In genomic region chr12:69733923-69734322, GRCm38 (mm10) we compare ENCODE assay signal across 11 mouse cellular contexts. TPM values are rescaled to one million over a fixed set of nuclear protein-coding genes. Genes with fewer than 3 reads are reported as not detected.
A peak's percentile ranks its signal among the peaks of the same experiment; 100 is the strongest.
DNase-seq lines count a peak whose midpoint lies in the region; ATAC-seq and TF ChIP-seq lines count a peak whose summit lies in the region.
"Had no signal": no experiment of that assay in that cellular context is flagged by ENCODE, and none has a peak within 500 bp of the region (broad histone marks: within the 10 kb centered on the region; RNA-seq: fewer than 3 reads in every experiment).

No protein-coding gene starts in this region.

- H3K27me3 ChIP-seq in liver, embryonic 16.5 days (ENCODE audit: control insufficient read depth, insufficient read depth, low read depth, low read length), result no peaks in the 10 kb centered on the region
- H3K27me3 ChIP-seq: forebrain, embryonic 12.5 days had no signal

- no peaks in the 10 kb centered on the region for H3K36me3 ChIP-seq in liver, embryonic 16.5 days (ENCODE audit: control insufficient read depth, insufficient read depth)
- H3K36me3 ChIP-seq: forebrain, embryonic 12.5 days had no signal

- no peak for TF ChIP-seq CTCF in layer of hippocampus, adult 2 months (conservative IDR thresholded peaks at IDR 0.05)
- no peak for TF ChIP-seq CTCF in embryonic fibroblast, embryonic 13.5 days (IDR thresholded peaks at IDR 0.05; ENCODE audit: borderline replicate concordance, insufficient read depth, low read length)

- H3K4me3 ChIP-seq in layer of hippocampus, adult 2 months, result no peak overlapping the region
- no peak overlapping the region for H3K4me3 ChIP-seq in embryonic fibroblast, embryonic 13.5 days (ENCODE audit: insufficient read depth, low read length)
- no peak overlapping the region for H3K4me3 ChIP-seq in liver, embryonic 16.5 days (ENCODE audit: low read depth, low read length)
- H3K4me3 ChIP-seq: forebrain, embryonic 12.5 days had no signal

- intact Hi-C loops in heart, postnatal 36 days (cut with DNase I), result loop anchor here (2.0 to 5.0 kb wide), 3 partner anchors 78 to 328 kb away; partner anchors contain the start of genes Atl1 and Map4k5
- intact Hi-C loops in left cerebral cortex, postnatal 14 days (cut with DNase I), result loop anchor here (5.0 kb wide), 1 partner anchor 158 kb away; the partner anchor contains the start of genes Atl1 and Map4k5

- DNase-seq in heart, adult 11 months, result peak; percentile 44
- no peak for DNase-seq in heart, postnatal 36 days
- DNase-seq in layer of hippocampus, adult 2 months (ENCODE audit: low spot score in 2 of 2), result no peak
- DNase-seq in layer of hippocampus, postnatal 10 days (ENCODE audit: low spot score in 2 of 2), result no peak
- DNase-seq in frontal cortex, adult 2 months (ENCODE audit: extremely low spot score in 1 of 2, low spot score in 1 of 2), result no peak
- no peak for DNase-seq in left cerebral cortex, postnatal 14 days (ENCODE audit: low spot score in 2 of 2)
- DNase-seq: thymus, adult 18-20 months had no signal

- ATAC-seq in liver, embryonic 16.5 days (ENCODE audit: low read depth), result peak; percentile 50; the same call in 1 of the 2 replicates
- ATAC-seq: hindbrain, postnatal 0 days had no signal

- H3K9ac ChIP-seq in liver, embryonic 16.5 days (ENCODE audit: low read depth, low read length), result peak overlapping the region; percentile 47
- H3K9ac ChIP-seq: forebrain, embryonic 12.5 days had no signal

- 43% methylated on average over 3 of the region's 3 CpGs for WGBS in liver, embryonic 16.5 days (ENCODE audit: insufficient replicate concordance)

- no peak for TF ChIP-seq POLR2A in embryonic fibroblast, embryonic 13.5 days (IDR thresholded peaks at IDR 0.05; ENCODE audit: low read depth, low read length)

- H3K27ac ChIP-seq in layer of hippocampus, adult 2 months, result peak overlapping the region; percentile 23; the same call in 1 of the 2 replicates
- peak overlapping the region; percentile 57; the same call in 1 of the 2 replicates for H3K27ac ChIP-seq in embryonic fibroblast, embryonic 13.5 days (ENCODE audit: insufficient read depth, low read length)
- H3K27ac ChIP-seq in liver, embryonic 16.5 days (ENCODE audit: low read length), result peak overlapping the region; percentile 82
- H3K27ac ChIP-seq: forebrain, embryonic 12.5 days; hindbrain, postnatal 0 days had no signal

- H3K4me1 ChIP-seq in embryonic fibroblast, embryonic 13.5 days (ENCODE audit: control insufficient read depth, insufficient read depth, low read length), result no peaks in the 10 kb centered on the region
- peaks cover 4% of the 10 kb centered on the region for H3K4me1 ChIP-seq in liver, embryonic 16.5 days (ENCODE audit: control insufficient read depth, low read depth, low read length)
- H3K4me1 ChIP-seq: forebrain, embryonic 12.5 days had no signal

- H3K4me2 ChIP-seq in liver, embryonic 16.5 days (ENCODE audit: low read depth, low read length), result 0 out of 2 replicates have a peak overlapping the region, but pooled peaks have one; percentile 18
- H3K4me2 ChIP-seq: forebrain, embryonic 12.5 days had no signal

- H3K9me3 ChIP-seq in liver, embryonic 16.5 days (replicated peaks; ENCODE audit: control insufficient read depth, low read length), result no peaks in the 10 kb centered on the region
- H3K9me3 ChIP-seq: forebrain, embryonic 12.5 days had no signal

RNA-seq across cellular contexts. Expression of gene Atp5s, which starts 9.2 kb away (rescaled TPM):
- 10 to 100 TPM; 30.3 to 31.9 TPM for total RNA-seq in heart, postnatal 36 days (2021)
- total RNA-seq in layer of hippocampus, adult 2 months (2021), result 10 to 100 TPM; 30.0 to 33.3 TPM
- total RNA-seq in layer of hippocampus, postnatal 10 days (2021), result 10 to 100 TPM; 22.2 to 29.0 TPM
- 14.8 and 17.0 TPM in 2 replicates for polyA plus RNA-seq in embryonic fibroblast, embryonic 13.5 days (2011; ENCODE audit: insufficient read length, low read depth, missing spikeins)
- 16.7 and 18.4 TPM in 2 replicates for polyA plus RNA-seq in liver, embryonic 16.5 days (2015; fragmentation: Nextera tagmentation; extraction: Ambion mirVana)
- 33.7 and 34.9 TPM in 2 replicates for polyA plus RNA-seq in frontal cortex, adult 2 months (2012; rRNA removed)
- 10 to 100 TPM; 25.4 to 34.8 TPM for total RNA-seq in left cerebral cortex, postnatal 14 days (2021)

RNA-seq across cellular contexts. Expression of gene L2hgdh, which starts 9.2 kb away (rescaled TPM):
- total RNA-seq in heart, postnatal 36 days (2021), result 10 to 100 TPM; 47.4 to 53.7 TPM
- 10 to 100 TPM; 14.9 to 17.9 TPM for total RNA-seq in layer of hippocampus, adult 2 months (2021)
- total RNA-seq in layer of hippocampus, postnatal 10 days (2021), result 10 to 100 TPM; 12.8 to 14.2 TPM
- polyA plus RNA-seq in embryonic fibroblast, embryonic 13.5 days (2011; ENCODE audit: insufficient read length, low read depth, missing spikeins), result 12.0 and 12.7 TPM in 2 replicates
- polyA plus RNA-seq in liver, embryonic 16.5 days (2015; fragmentation: Nextera tagmentation; extraction: Ambion mirVana), result 11.6 and 12.2 TPM in 2 replicates
- polyA plus RNA-seq in frontal cortex, adult 2 months (2012; rRNA removed), result 11.4 and 13.6 TPM in 2 replicates
- 10 to 100 TPM; 13.3 to 14.3 TPM for total RNA-seq in left cerebral cortex, postnatal 14 days (2021)

RNA-seq across cellular contexts. Expression of gene Sos2, which starts 52.3 kb away (rescaled TPM):
- 10 to 100 TPM; 35.5 to 36.2 TPM for total RNA-seq in heart, postnatal 36 days (2021)
- total RNA-seq in layer of hippocampus, adult 2 months (2021), result 10 to 100 TPM; 31.5 to 37.3 TPM
- total RNA-seq in layer of hippocampus, postnatal 10 days (2021), result 10 to 100 TPM; 31.8 to 34.1 TPM
- polyA plus RNA-seq in embryonic fibroblast, embryonic 13.5 days (2011; ENCODE audit: insufficient read length, low read depth, missing spikeins), result 18.9 and 19.4 TPM in 2 replicates
- polyA plus RNA-seq in liver, embryonic 16.5 days (2015; fragmentation: Nextera tagmentation; extraction: Ambion mirVana), result 3.3 and 3.7 TPM in 2 replicates
- 31.2 and 32.6 TPM in 2 replicates for polyA plus RNA-seq in frontal cortex, adult 2 months (2012; rRNA removed)
- 10 to 100 TPM; 31.5 to 34.3 TPM for total RNA-seq in left cerebral cortex, postnatal 14 days (2021)

RNA-seq across cellular contexts. Expression of gene Cdkl1, which starts 57.1 kb away (rescaled TPM):
- 10 to 100 TPM in 1 of 2 experiments, 1 to 10 TPM in 1; 6.3 to 13.9 TPM for total RNA-seq in heart, postnatal 36 days (2021)
- 10 to 100 TPM; 21.5 to 27.4 TPM for total RNA-seq in layer of hippocampus, adult 2 months (2021)
- 10 to 100 TPM; 25.1 to 27.9 TPM for total RNA-seq in layer of hippocampus, postnatal 10 days (2021)
- 2.1 and 4.8 TPM in 2 replicates for polyA plus RNA-seq in embryonic fibroblast, embryonic 13.5 days (2011; ENCODE audit: insufficient read length, low read depth, missing spikeins)
- polyA plus RNA-seq in liver, embryonic 16.5 days (2015; fragmentation: Nextera tagmentation; extraction: Ambion mirVana), result 1.7 TPM in 2 replicates
- 9.6 and 11.4 TPM in 2 replicates for polyA plus RNA-seq in frontal cortex, adult 2 months (2012; rRNA removed)
- total RNA-seq in left cerebral cortex, postnatal 14 days (2021), result 10 to 100 TPM; 33.7 to 39.1 TPM

Comparison
In these comparisons a context has a peak if more than half of its experiments do, and no peak if none do; other contexts are left out.
1. H3K27ac ChIP-seq: peak in every context shown above with its lines; median percentile 82 in liver, embryonic 16.5 days; 57 in embryonic fibroblast, embryonic 13.5 days; 23 in layer of hippocampus, adult 2 months.